Mouse (Mus musculus) bone marrow, adult 2 months (tissue): Measurements from ENCODE around the gene Gm45837.

ENCODE experiments used
- CTCF ChIP-seq: fragments of 200-500 bp; IDR thresholded peaks from 2 replicates; pipeline ENCODE4 v1.5.1; 2011; ENCODE audit warnings: low read length, control low read depth; ENCODE audit not compliant: control insufficient read depth, insufficient read depth
- POLR2A ChIP-seq: fragments of 200-500 bp; IDR thresholded peaks from 2 replicates; pipeline ENCODE4 v1.6.1; 2011; ENCODE audit warnings: low read depth, mild to moderate bottlenecking, control low read depth, low read length, borderline replicate concordance; ENCODE audit not compliant: control insufficient read depth

GRCm38 (mm10) chr7:101363914-101364313 lies 46.8 kb upstream of the Gm45837 start:
- TF ChIP-seq CTCF, result no peak
- no peak for TF ChIP-seq POLR2A
